Mouse (Mus musculus) E14TG2a.4 (cell line): ENCODE results near the gene Sptbn4.

Source experiments
- CTCF ChIP-seq: conservative IDR thresholded peaks from 2 replicates; pipeline ENCODE4 v1.5.1; 2014; ENCODE audit warnings: low read length
- NANOG ChIP-seq: IDR thresholded peaks from 2 replicates; pipeline ENCODE4 v1.6.1; 2014; ENCODE audit warnings: borderline replicate concordance, low read length, mixed read lengths

- TF ChIP-seq CTCF (no peak), NANOG (no peak)
Measured at GRCm38 (mm10) chr7:27451359-27451758, 3.9 kb upstream of the Sptbn4 start.
